Mouse (Mus musculus) C2C12 (cell line): Measurements from ENCODE around the gene Cdyl. TPM values are rescaled to one million over a fixed set of nuclear protein-coding genes. Genes with fewer than 3 reads are reported as not detected.

Source experiments
- H3K27me3 ChIP-seq: one replicate; pipeline ENCODE4 v1.6.1; 2011; ENCODE audit not compliant: control insufficient read depth, insufficient read depth, insufficient read length
- H3K36me3 ChIP-seq: one replicate; pipeline ENCODE4 v1.6.1; 2011; ENCODE audit not compliant: control insufficient read depth, insufficient read depth
- H3K4me3 ChIP-seq: one replicate; pipeline ENCODE4 v1.5.1; 2011; ENCODE audit warnings: mild to moderate bottlenecking, control low read depth; ENCODE audit not compliant: poor library complexity, insufficient read depth, severe bottlenecking
- H3K79me2 ChIP-seq: one replicate; pipeline ENCODE4 v1.6.1; 2011; ENCODE audit not compliant: control insufficient read depth, insufficient read depth
- H3K79me3 ChIP-seq: one replicate; pipeline ENCODE4 v1.6.1; 2011; ENCODE audit warnings: low read depth, control low read depth
- H3ac ChIP-seq: one replicate; pipeline ENCODE3; 2011; ENCODE audit warnings: low read depth; ENCODE audit not compliant: control insufficient read depth, insufficient read length
- CEBPB ChIP-seq: IDR thresholded peaks from one replicate; pipeline ENCODE4 v1.6.1; 2011; ENCODE audit warnings: low read depth, mild to moderate bottlenecking, control low read depth, moderate library complexity
- CTCF ChIP-seq: IDR thresholded peaks from one replicate; pipeline ENCODE4 v1.5.1; 2011; ENCODE audit not compliant: control insufficient read depth, insufficient read depth, insufficient read length
- FOSL1 ChIP-seq: IDR thresholded peaks from one replicate; pipeline ENCODE4 v1.8.0; 2011; ENCODE audit warnings: mild to moderate bottlenecking, low read length; ENCODE audit not compliant: poor library complexity, insufficient read depth, severe bottlenecking
- MAX ChIP-seq: IDR thresholded peaks from one replicate; pipeline ENCODE4 v1.6.1; 2011; ENCODE audit warnings: mild to moderate bottlenecking, control low read depth
- MYOD1 ChIP-seq: IDR thresholded peaks from one replicate; pipeline ENCODE4 v1.6.1; 2011; ENCODE audit warnings: low read depth; ENCODE audit not compliant: control insufficient read depth, insufficient read length
- MYOG ChIP-seq: IDR thresholded peaks from one replicate; pipeline ENCODE4 v1.6.1; 2011; ENCODE audit not compliant: control insufficient read depth, insufficient read length; ENCODE audit errors: extremely low read depth
- USF1 ChIP-seq: IDR thresholded peaks from one replicate; pipeline ENCODE4 v1.6.1; 2011; ENCODE audit warnings: low read depth, mild to moderate bottlenecking, control low read depth, moderate library complexity
- polyA plus RNA-seq: library from polyadenylated mRNA; unstranded; fragments of >200 nt; fragmentation: generic; extraction: Trizol; gene quantifications from one replicate; pipeline ENCODE4 v1.2.1, GENCODE M21; 2012; ENCODE audit warnings: missing spikeins

Gene Cdyl
- polyA plus RNA-seq, 1 experiment = 5.2 TPM

- no peaks in the 10 kb centered on the region for H3K79me2 ChIP-seq
- H3K4me3 ChIP-seq = no peak overlapping the region
- no peaks in the 10 kb centered on the region for H3K79me3 ChIP-seq
- no peak for TF ChIP-seq MYOD1
- TF ChIP-seq MYOG = no peak
- no peak for TF ChIP-seq FOSL1
- TF ChIP-seq USF1 = no peak
- TF ChIP-seq CEBPB = no peak
- no peak for TF ChIP-seq CTCF
- TF ChIP-seq MAX = no peak
- no peaks in the 10 kb centered on the region for H3K27me3 ChIP-seq
- H3K36me3 ChIP-seq = no peaks in the 10 kb centered on the region
- no peak overlapping the region for H3ac ChIP-seq
Observed at GRCm38 (mm10) chr13:35619356-35619755, 40.3 kb upstream of the Cdyl start.

DNA sequence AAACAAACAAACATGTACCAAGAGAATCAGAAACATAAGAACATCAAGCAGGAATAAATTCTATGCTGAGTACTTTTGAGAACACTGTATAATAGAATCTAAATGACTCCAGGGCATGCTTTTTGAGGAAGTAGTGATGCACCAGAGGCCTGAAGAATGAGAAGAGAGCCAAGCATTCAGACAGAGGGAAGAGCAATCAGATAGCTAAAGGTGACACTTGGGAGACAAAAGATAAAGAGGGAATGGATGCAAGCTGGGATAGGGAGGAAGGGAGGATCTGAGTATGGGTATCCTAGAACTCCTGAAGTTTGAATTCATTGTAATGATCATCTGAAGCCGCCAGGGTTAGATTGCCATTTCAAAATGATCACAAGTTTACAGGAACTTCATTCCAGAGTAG, 38.9 kb upstream of the Cdyl start:
- H3K4me3 ChIP-seq = no peak overlapping the region
- H3K36me3 ChIP-seq = no peaks in the 10 kb centered on the region
- H3K27me3 ChIP-seq = no peaks in the 10 kb centered on the region
- no peaks in the 10 kb centered on the region for H3K79me3 ChIP-seq
- H3ac ChIP-seq = no peak overlapping the region
- TF ChIP-seq MAX (no peak), CEBPB (no peak), USF1 (no peak), CTCF (no peak), MYOG (no peak), MYOD1 (no peak), FOSL1 (no peak)
- no peaks in the 10 kb centered on the region for H3K79me2 ChIP-seq

GRCm38 (mm10) chr13:35624831-35625230, 34.8 kb upstream of the Cdyl start:
- TF ChIP-seq CTCF (no peak), FOSL1 (no peak), MYOD1 (no peak), USF1 (no peak), MAX (no peak), CEBPB (no peak), MYOG (no peak)
- no peak overlapping the region for H3ac ChIP-seq
- H3K36me3 ChIP-seq = no peaks in the 10 kb centered on the region
- H3K79me3 ChIP-seq = no peaks in the 10 kb centered on the region
- no peaks in the 10 kb centered on the region for H3K27me3 ChIP-seq
- H3K79me2 ChIP-seq = no peaks in the 10 kb centered on the region
- no peak overlapping the region for H3K4me3 ChIP-seq

DNA sequence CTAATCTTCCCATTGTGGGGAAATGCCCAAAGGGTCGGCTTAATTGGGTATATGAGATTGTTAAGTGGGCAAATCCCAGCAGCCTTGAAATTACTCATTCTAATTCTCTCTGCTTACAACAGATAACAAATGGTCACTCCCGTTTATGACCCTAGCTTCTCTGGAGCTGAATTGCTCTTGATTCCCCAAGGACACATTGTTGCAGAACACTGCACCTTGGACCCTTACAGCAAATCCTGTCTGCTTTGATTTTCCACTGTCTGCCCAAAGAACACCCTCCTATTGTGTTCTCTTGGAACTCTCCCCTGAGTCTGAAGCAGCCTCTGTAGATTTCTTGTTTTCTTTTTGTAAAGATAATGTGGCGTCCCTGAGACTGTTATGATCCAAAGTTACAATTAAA, 34.1 kb upstream of the Cdyl start:
- Histone ChIP-seq H3K4me3 (no peak overlapping the region), H3K27me3 (no peaks in the 10 kb centered on the region), H3K36me3 (no peaks in the 10 kb centered on the region), H3ac (no peak overlapping the region), H3K79me3 (no peaks in the 10 kb centered on the region), H3K79me2 (no peaks in the 10 kb centered on the region)
- no peak for TF ChIP-seq MYOD1
- no peak for TF ChIP-seq CEBPB
- no peak for TF ChIP-seq FOSL1

DNA sequence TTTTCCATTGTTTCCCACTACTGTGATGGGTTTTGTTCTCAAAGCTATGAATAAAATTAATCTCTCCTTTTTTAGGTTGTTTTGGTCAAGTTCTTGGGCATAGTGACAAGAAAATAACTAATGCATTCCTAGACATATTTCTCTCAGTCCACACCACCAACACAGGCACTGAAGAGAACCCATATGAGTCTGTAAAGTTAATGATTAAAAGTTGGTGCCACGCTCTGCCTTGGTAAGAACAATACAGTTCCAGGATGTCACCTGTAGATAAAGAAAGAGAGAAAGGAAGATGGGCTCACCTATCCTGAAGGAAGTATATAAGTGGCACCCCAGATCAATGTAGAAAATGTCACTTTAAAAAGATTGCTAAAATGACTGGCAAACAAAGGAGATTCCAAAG, 32.3 kb upstream of the Cdyl start:
- Histone ChIP-seq H3K79me2 (no peaks in the 10 kb centered on the region), H3ac (no peak overlapping the region), H3K36me3 (no peaks in the 10 kb centered on the region), H3K4me3 (no peak overlapping the region), H3K27me3 (no peaks in the 10 kb centered on the region), H3K79me3 (no peaks in the 10 kb centered on the region)
- TF ChIP-seq USF1 = no peak
- no peak for TF ChIP-seq MYOG
- TF ChIP-seq FOSL1 = no peak
- no peak for TF ChIP-seq MYOD1
- TF ChIP-seq CTCF = no peak

DNA sequence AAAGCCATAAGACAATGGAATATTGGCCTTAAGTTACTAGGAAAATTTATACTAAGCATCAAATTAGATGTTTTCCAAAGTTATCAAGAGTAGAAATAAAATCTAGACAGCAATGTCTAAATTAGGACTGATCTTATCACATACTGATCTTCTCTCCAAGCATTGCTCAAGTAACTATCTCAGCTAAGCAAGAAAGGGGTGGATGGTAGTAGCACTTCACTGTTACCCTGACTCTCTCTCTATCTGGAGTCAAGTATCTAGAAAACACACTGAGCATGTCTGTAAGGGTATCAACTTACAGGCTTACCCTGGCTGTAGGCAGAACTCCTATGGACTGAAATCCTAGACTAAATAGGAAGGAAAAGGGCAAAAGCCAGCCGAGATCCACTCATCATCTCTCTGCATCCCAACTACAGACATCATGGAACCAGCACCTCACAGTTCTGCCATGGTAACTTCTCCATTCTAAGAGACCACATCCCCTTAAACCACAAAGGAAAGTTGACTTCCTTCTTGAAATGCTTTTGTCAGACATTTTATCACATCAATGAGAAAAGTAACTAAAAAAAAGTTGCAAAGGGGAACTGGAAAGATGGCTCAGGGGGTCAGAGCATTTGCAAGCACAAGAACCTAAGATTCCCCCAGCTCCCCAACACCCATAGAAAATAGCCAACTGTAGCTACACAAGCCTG, 12.4 kb upstream of the Cdyl start:
- no peaks in the 10 kb centered on the region for H3K79me2 ChIP-seq
- H3K79me3 ChIP-seq = no peaks in the 10 kb centered on the region
- no peak overlapping the region for H3ac ChIP-seq
- H3K4me3 ChIP-seq = no peak overlapping the region
- no peaks in the 10 kb centered on the region for H3K36me3 ChIP-seq
- no peaks in the 10 kb centered on the region for H3K27me3 ChIP-seq
- TF ChIP-seq MYOD1 = no peak
- TF ChIP-seq MYOG = no peak
- TF ChIP-seq FOSL1 = no peak
- TF ChIP-seq USF1 = no peak
- no peak for TF ChIP-seq MAX
- no peak for TF ChIP-seq CTCF
- TF ChIP-seq CEBPB = no peak
